Mouse (Mus musculus) cerebellum, adult 2 months (tissue): ENCODE data around the gene Tbc1d22a. TPM values are rescaled to one million over a fixed set of nuclear protein-coding genes. Genes with fewer than 3 reads are reported as not detected.
"Not testable (repeated sequence)": the region's sequence is repeated elsewhere in the genome, so short reads cannot be mapped to it uniquely, and the experiment has no call there.

ENCODE experiments used
- DNase-seq, 2 experiments: peaks; one replicate each; pipeline ENCODE4 v3.0.0; 2021
- H3K27ac ChIP-seq: fragments of 200-500 bp; 2 replicates; pipeline ENCODE4 v1.5.1; 2012; ENCODE audit warnings: low read length, control low read depth, inconsistent platforms; ENCODE audit not compliant: insufficient read depth
- H3K27me3 ChIP-seq: fragments of 200-500 bp; 2 replicates; pipeline ENCODE4 v1.6.1; 2012; ENCODE audit warnings: inconsistent platforms, mild to moderate bottlenecking, low read length, moderate library complexity; ENCODE audit not compliant: control insufficient read depth, insufficient read depth
- H3K4me1 ChIP-seq: fragments of 200-500 bp; 2 replicates; pipeline ENCODE4 v1.6.1; 2011; ENCODE audit warnings: low read length; ENCODE audit not compliant: control insufficient read depth, insufficient read depth
- H3K4me3 ChIP-seq: fragments of 200-500 bp; replicated peaks from 2 replicates; pipeline ENCODE3; 2011; ENCODE audit warnings: mild to moderate bottlenecking, low read depth, low read length, control low read depth; ENCODE audit not compliant: insufficient read depth
- CTCF ChIP-seq: fragments of 200-500 bp; IDR thresholded peaks from 2 replicates; pipeline ENCODE4 v1.5.1; 2011; ENCODE audit warnings: low read depth, mild to moderate bottlenecking, control low read depth, low read length, moderate library complexity, borderline replicate concordance; ENCODE audit not compliant: insufficient read depth
- POLR2A ChIP-seq: fragments of 200-500 bp; IDR thresholded peaks from 2 replicates; pipeline ENCODE4 v1.6.1; 2011; ENCODE audit warnings: low read length, control low read depth, borderline replicate concordance; ENCODE audit not compliant: insufficient read depth
- WGBS: fragments of 180-500 bp; shearing (Covaris S2); methylation state at CpG from one replicate; pipeline ENCODE4 v1.1.7; 2018; 5-methylcytosine and 5-hydroxymethylcytosine counted together
- polyA plus RNA-seq: library from polyadenylated mRNA; depleted of rRNA; stranded (reverse); fragments of >200 nt; gene quantifications from 2 replicates; pipeline ENCODE4 v1.2.3, GENCODE M21; 2012

The Tbc1d22a gene
- polyA plus RNA-seq, 1 experiment = 23.3 TPM

DNA sequence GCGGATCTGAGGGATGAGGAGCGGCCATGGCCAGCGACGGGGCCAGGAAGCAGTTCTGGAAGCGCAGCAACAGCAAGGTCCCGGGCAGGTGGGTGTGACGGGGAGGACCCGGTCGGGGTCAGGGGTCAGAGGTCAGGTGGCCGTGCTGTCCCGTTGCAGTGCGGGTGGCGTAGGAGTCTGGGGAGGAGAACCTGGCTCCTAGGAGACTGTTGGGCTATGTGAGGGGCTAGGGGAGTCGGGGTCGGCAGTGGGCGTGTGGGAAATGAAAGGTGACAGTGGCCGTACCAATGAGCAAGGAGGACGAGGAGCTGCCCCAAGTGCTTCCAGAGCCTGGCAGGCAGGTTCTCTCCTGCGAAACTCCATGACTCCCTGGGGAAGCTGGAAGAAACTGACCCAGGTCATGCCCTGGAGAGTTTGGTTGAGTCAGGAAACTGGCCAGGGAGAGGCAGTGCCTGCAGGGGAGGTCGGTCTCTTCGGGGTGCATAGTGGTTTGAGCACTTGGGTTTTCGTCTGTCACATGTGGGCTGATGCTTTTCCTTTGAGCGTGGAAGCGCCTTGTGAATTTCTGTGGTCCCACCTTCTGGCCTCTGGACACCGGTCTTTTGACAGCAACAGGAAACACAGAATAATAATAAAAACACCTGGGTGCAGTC, 416 bp downstream of the Tbc1d22a start:
- 12% methylated on average over 25 of the region's 25 CpGs for WGBS
- Histone ChIP-seq H3K27ac (peak overlapping the region; percentile 31; the same call in 1 of the 2 replicates), H3K27me3 (no peaks in the 10 kb centered on the region), H3K4me1 (peaks cover 19% of the 10 kb centered on the region), H3K4me3 (peak overlapping the region; percentile 87)
- TF ChIP-seq POLR2A (no peak), CTCF (no peak)
- DNase-seq = peak in 1 of 2 experiments; percentile 32

DNA sequence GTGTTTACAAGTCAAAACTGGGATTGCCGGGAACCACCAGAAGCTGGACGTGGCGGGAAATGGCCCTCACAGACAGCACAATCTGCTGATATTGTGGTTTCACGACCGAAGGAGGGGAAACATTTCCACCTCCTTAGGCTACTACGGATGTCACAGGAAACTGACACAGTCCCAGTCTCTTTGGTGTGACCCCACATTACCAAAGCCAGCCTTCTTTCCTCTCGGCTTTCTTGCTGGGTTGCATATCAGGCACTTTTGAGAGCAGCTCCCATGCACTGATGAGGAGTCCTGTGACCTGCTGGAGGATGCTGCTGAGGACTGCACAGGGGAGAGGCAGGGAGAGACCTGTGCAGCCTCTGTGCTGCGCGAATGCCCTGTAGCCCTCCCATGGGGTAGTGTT, 2.4 kb downstream of the Tbc1d22a start:
- peaks cover 24% of the 10 kb centered on the region for H3K4me1 ChIP-seq
- H3K27ac ChIP-seq, H3K27me3 ChIP-seq, DNase-seq, H3K4me3 ChIP-seq: not testable (repeated sequence)
- WGBS = 86% methylated on average over 9 of the region's 9 CpGs

DNA sequence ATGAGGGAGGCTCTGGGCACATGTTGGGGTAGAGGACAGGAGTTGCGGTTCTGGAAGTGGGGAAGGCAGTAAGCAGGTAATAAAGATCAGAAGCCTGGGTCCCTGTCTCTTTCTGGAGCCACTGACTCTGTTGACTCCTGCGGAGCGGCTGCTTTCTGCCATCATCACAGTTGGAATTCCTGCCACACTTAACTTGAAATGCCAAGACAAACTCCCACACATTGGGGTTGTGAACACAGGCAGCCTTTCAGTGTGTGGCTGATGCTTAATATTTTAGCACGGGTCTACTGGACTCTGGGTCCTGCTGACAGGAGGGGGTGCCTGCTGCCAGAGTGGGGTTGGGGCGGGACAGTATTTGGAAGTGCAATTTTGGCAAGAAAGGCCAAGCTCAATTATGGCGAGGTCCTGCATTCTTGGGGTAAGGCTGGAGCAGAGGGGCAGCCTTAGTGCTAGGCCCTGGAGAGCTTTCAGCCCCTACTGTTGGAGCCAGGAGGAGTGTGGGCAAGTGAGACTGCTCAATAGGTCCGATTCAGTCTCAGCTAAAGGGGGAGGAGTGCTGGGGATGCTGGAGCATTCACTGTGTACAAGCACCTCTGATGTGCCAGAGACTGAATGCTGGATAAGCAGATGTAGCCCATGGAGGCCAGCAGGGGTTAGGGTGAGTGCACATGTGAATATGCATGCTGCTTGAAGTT, 5.4 kb downstream of the Tbc1d22a start:
- H3K4me3 ChIP-seq = no peak overlapping the region
- DNase-seq = no peak

DNA sequence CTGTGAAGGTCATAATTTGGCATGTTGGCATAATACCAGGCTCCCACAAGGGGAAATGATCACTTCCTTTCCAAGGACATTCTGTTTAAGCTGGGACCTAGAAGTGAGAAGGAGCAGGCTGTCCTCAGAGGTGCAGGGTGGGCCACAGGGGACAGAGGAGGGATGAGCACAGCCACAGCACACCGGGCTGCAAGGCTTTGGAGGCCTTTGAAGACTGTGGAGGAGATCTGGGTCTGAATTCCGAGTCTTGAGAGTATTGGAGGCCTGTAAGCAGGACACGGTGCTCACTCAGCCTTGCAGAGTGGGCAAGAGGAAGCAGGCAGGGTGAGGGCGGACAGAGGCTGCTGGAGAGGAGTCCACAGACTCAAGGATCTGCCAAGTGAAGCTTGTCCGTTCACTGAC, 6.0 kb downstream of the Tbc1d22a start:
- H3K4me1 ChIP-seq = peaks cover 26% of the 10 kb centered on the region
- no peak overlapping the region for H3K4me3 ChIP-seq
- 54% methylated on average over 5 of the region's 5 CpGs for WGBS
- no peak for DNase-seq
- H3K27me3 ChIP-seq = no peaks in the 10 kb centered on the region
- TF ChIP-seq CTCF = no peak
- TF ChIP-seq POLR2A = no peak
- peak overlapping the region; percentile 70; the same call in 1 of the 2 replicates for H3K27ac ChIP-seq

More for the DNA sequence above, 5.4 kb downstream of the Tbc1d22a start:
- Histone ChIP-seq H3K27ac (peak overlapping the region; percentile 70), H3K27me3 (no peaks in the 10 kb centered on the region), H3K4me1 (peaks cover 21% of the 10 kb centered on the region)
- whole genome bisulfite sequencing = 15% methylated on average over 7 of the region's 7 CpGs
- TF ChIP-seq POLR2A = no peak
- no peak for TF ChIP-seq CTCF

DNA sequence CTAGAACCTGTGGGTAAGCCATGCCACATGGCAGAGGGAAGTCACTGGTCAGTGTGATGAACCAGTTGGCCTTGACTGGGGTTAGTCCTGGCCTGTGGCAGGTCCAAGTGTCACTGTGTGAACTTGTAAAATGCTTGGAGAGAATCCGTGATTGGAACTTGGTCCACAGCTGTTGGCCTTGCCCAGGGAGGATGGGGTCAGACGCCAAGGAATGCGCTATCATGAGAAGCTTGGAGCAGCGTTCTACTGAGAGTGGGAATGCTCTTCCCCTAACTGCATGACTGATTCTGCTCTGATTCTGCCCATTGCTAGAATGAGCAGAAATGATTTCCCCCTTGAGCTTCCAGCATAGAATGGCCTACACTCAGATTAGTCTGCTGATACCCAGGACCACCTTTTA, 6.5 kb downstream of the Tbc1d22a start:
- Histone ChIP-seq H3K4me1 (peaks cover 31% of the 10 kb centered on the region), H3K27ac (peak overlapping the region; percentile 70; the same call in 1 of the 2 replicates), H3K27me3 (no peaks in the 10 kb centered on the region), H3K4me3 (no peak overlapping the region)
- no peak for DNase-seq
- 67% methylated on average over 4 of the region's 4 CpGs for WGBS
- no peak for TF ChIP-seq CTCF
- no peak for TF ChIP-seq POLR2A

DNA sequence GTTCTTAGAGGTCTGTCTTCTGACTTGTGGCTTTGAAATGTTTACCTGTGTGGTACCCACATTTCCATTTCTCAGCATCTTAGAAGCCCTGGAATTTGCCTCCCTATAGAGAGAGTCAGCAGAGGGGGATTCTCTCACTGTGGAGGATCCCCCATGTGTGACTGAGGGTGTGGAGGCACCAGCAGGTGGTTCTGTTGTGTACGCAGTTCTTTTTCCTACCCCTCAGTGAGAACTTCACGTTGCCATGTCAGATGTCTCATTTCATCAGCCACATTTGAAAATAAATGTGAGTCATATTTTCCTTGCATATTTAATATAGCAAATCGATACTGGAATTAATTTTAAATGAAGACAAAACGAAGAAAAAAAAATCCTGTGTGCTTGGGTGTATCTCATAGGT, 7.1 kb downstream of the Tbc1d22a start:
- Histone ChIP-seq H3K27me3 (no peaks in the 10 kb centered on the region), H3K4me1 (peaks cover 38% of the 10 kb centered on the region), H3K4me3 (no peak overlapping the region), H3K27ac (no peak overlapping the region)
- TF ChIP-seq POLR2A (no peak), CTCF (no peak)
- DNase-seq = no peak
- 75% methylated on average over 4 of the region's 4 CpGs for WGBS

DNA sequence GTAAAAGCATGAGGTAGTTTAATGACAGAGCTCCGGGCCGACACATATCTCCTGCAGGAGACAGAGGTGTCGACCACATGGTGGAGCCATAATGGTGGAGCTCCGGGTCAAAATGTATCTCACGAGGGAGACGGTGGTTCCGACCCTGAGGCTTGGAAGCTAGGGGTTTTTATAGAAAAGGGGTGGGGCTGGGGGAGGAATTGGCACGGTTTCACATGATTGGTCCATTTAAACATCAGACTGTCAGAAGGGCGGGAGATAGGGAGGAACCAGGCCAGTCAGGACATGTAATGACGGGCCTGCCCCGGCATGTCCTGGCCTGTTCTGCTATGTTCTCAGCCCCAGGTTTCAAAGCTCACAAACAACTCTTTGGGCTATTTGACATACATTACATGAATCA, 7.6 kb downstream of the Tbc1d22a start:
- not testable (repeated sequence) for H3K27me3 ChIP-seq, H3K4me3 ChIP-seq, H3K27ac ChIP-seq, DNase-seq
- 90% methylated on average over 11 of the region's 11 CpGs for WGBS
- H3K4me1 ChIP-seq = peaks cover 39% of the 10 kb centered on the region

DNA sequence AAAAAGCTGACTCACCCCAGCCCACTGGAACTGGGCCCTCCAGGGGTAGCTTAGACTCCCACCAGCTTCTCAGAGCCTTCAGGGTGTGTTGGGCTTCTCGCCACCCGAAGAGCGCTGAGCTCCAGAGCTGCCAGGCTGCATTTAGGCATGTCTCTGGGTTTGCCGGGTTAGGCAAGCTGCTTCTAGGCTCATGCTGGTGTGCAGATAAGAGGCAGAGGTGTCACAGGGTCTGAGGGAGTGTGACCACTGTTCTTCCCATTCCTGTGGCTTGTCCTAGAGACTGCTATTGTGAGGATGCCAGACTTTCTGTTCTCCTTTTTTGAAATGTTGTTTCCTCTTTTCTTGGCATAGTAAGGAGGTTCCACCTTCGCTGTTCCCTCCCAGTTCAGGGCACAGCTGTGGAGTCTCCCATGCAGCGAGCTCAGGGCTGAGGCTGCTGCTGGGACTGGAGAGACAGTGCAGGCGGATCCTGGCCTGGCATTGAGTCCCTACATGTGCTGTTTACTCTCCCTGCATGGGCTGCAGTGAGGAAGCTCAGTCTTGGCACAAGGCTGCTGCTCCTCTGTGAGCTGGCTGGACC, 10.8 kb downstream of the Tbc1d22a start:
- peaks cover 39% of the 10 kb centered on the region for H3K4me1 ChIP-seq
- peak; percentile 52 to 61 for DNase-seq
- no peaks in the 10 kb centered on the region for H3K27me3 ChIP-seq
- no peak overlapping the region for H3K4me3 ChIP-seq
- TF ChIP-seq POLR2A = no peak
- H3K27ac ChIP-seq = peak overlapping the region; percentile 6
- WGBS = 39% methylated on average over 7 of the region's 7 CpGs
